ENCODE assay signal across 8 mouse cellular contexts in the genomic region with DNA sequence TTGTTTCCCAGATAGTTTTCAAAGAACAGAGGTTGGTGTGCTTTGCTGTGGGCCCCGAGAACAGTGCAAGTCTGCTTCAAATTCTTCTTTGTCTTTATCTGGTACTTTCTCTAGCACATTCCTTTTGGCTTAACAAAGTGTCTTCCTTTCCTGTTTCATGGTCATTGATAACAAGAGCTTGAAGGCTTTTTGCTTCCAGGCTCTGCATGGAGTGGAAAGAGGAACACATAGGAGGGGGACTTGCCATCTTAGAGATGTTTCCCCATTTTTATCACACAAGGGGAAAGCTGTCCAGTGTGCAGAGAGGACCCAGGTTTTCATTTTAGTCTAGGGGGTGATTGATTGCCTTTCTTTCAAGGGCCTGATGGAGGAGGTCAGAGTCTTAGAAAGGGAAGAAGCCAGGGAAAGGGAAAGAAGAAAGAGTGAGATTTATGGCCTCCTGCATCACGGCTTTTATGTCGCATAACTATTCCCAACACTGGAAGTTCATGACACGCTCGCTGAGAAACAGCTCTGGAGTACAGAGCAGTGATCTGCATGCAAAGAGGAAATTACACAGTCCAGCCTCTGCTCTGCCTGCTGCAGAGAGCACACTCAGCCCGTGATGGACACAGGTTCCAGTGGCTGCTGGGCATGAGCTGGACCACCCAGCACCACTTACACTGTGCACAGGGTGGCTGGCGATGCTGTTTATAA.
DNase-seq lines count a peak whose midpoint lies in the region; ATAC-seq lines count a peak whose summit lies in the region.

No protein-coding gene starts in this region.

- H3K4me3 ChIP-seq in embryonic facial prominence, embryonic 14.5 days (ENCODE audit: low read depth, low read length) = no peak overlapping the region
- no peak overlapping the region for H3K4me3 ChIP-seq in intestine, embryonic 16.5 days (ENCODE audit: low read length)
- H3K4me3 ChIP-seq in neural tube, embryonic 12.5 days = no peak overlapping the region

- no peak overlapping the region for H3K4me2 ChIP-seq in embryonic facial prominence, embryonic 14.5 days (ENCODE audit: low read depth, low read length)
- H3K4me2 ChIP-seq in intestine, embryonic 16.5 days (ENCODE audit: low read depth, low read length) = no peak overlapping the region
- peak overlapping the region; percentile 46 for H3K4me2 ChIP-seq in neural tube, embryonic 12.5 days (replicated peaks)

- no peak for ATAC-seq in embryonic facial prominence, embryonic 14.5 days (ENCODE audit: low read depth)
- ATAC-seq in intestine, embryonic 16.5 days = peak; percentile 56
- ATAC-seq in neural tube, embryonic 12.5 days (ENCODE audit: low FRiP score, low read depth) = peak; percentile 97

- DNase-seq in kidney, postnatal 10 days = peak; percentile 28
- DNase-seq in kidney, adult 8-10 months = no peak
- no peak for DNase-seq in embryonic facial prominence, embryonic 14.5 days (ENCODE audit: low spot score)
- DNase-seq in left cerebral cortex, adult 9 months (ENCODE audit: low spot score in 2 of 2) = no peak
- DNase-seq in cerebellum, adult 11-12 months = no peak
- no peak for DNase-seq in layer of hippocampus, postnatal 14 days (ENCODE audit: low spot score in 2 of 2)

- H3K27ac ChIP-seq in embryonic facial prominence, embryonic 14.5 days (replicated peaks; ENCODE audit: low read depth, low read length) = peak overlapping the region; percentile 35; the same call in 1 of the 2 replicates
- peak overlapping the region; percentile 34 for H3K27ac ChIP-seq in intestine, embryonic 16.5 days (ENCODE audit: low read length)
- peak overlapping the region; percentile 67 for H3K27ac ChIP-seq in neural tube, embryonic 12.5 days

- no peaks in the 10 kb centered on the region for H3K36me3 ChIP-seq in embryonic facial prominence, embryonic 14.5 days (ENCODE audit: control insufficient read depth, insufficient read depth, low read length)
- H3K36me3 ChIP-seq in intestine, embryonic 16.5 days (ENCODE audit: control insufficient read depth, insufficient read depth, low read length) = no peaks in the 10 kb centered on the region
- H3K36me3 ChIP-seq in neural tube, embryonic 12.5 days = no peaks in the 10 kb centered on the region

- H3K9ac ChIP-seq in embryonic facial prominence, embryonic 14.5 days (ENCODE audit: low read depth, low read length) = no peak overlapping the region
- H3K9ac ChIP-seq in intestine, embryonic 16.5 days (ENCODE audit: low read depth, low read length) = no peak overlapping the region
- no peak overlapping the region for H3K9ac ChIP-seq in neural tube, embryonic 12.5 days

- peaks cover 43% of the 10 kb centered on the region for H3K4me1 ChIP-seq in embryonic facial prominence, embryonic 14.5 days (ENCODE audit: control insufficient read depth, insufficient read depth, low read length)
- H3K4me1 ChIP-seq in intestine, embryonic 16.5 days (ENCODE audit: control insufficient read depth, insufficient read depth, low read length) = peaks cover 17% of the 10 kb centered on the region
- peaks cover 69% of the 10 kb centered on the region for H3K4me1 ChIP-seq in neural tube, embryonic 12.5 days

- no peaks in the 10 kb centered on the region for H3K27me3 ChIP-seq in embryonic facial prominence, embryonic 14.5 days (replicated peaks; ENCODE audit: control insufficient read depth, insufficient read depth, low read length)
- no peaks in the 10 kb centered on the region for H3K27me3 ChIP-seq in intestine, embryonic 16.5 days (replicated peaks; ENCODE audit: control insufficient read depth, insufficient read depth, low read length)
- H3K27me3 ChIP-seq in neural tube, embryonic 12.5 days (replicated peaks) = no peaks in the 10 kb centered on the region

- H3K9me3 ChIP-seq in embryonic facial prominence, embryonic 14.5 days (ENCODE audit: control insufficient read depth, low read length) = no peaks in the 10 kb centered on the region
- no peaks in the 10 kb centered on the region for H3K9me3 ChIP-seq in intestine, embryonic 16.5 days (ENCODE audit: control insufficient read depth, low read length)
- H3K9me3 ChIP-seq in neural tube, embryonic 12.5 days = no peaks in the 10 kb centered on the region

- WGBS in embryonic facial prominence, embryonic 14.5 days = 55% methylated on average over 7 of the region's 7 CpGs
- WGBS in intestine, embryonic 16.5 days = 32% methylated on average over 7 of the region's 7 CpGs
- 5% methylated on average over 7 of the region's 7 CpGs for WGBS in neural tube, embryonic 12.5 days
